Mouse (Mus musculus): ENCODE measurements around the gene Pgr.

Pgr gene

DNA sequence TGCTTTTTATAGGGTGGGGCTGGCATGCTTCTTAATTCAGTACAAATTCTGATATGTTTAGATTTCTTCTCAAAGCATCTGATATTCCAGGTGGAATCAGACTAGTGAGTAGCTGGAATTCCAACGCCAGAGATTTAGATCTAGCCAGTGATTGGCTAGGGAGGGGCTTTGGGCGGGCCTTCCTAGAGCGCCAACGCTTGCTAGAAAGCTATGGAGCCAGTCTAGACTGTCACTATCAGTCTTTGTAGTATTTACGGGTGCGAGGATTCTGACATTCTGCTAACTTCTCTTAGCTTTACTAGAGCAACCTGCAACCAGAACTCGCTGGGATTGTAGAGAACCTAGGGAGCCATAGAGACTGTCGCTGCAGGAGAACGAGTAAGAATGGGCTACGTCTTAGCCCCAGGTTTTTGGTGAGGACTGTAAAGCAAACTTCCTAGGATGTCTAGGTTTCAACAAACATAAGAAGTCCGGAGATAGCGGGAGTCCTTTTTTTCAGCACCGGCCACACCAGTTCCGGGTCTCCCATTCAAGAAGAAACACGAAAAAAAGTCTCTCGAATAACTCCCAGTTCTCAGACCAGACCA, at the start of gene Pgr:
TSS of gene Pgr (plus strand) at position 218 of the 587 bp plus-strand sequence.
- DNase-seq (ENCODE audit: extremely low read depth, insufficient read length, low spot score): no peak

DNA sequence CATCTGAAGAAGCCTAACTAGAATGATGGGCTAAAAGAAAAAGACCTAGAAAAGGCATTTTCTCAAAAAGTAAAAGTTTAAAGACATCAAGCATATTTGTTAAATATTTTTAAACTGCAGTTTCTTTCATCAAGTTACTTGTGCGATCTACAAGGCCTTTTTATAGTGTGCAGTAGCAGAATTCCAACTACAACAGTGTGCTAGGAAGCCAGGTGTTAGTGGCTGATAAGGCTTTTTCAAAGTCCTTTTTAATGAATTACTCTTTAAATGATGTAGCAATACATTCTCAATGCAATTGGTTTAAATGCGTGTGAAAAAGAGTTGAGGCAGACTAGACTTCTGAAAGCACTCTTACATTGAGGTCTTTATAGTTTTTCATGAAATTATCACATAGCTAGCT, 42.2 kb upstream of the Pgr start:
- no peak for DNase-seq (ENCODE audit: extremely low read depth, insufficient read length, low spot score)

DNA sequence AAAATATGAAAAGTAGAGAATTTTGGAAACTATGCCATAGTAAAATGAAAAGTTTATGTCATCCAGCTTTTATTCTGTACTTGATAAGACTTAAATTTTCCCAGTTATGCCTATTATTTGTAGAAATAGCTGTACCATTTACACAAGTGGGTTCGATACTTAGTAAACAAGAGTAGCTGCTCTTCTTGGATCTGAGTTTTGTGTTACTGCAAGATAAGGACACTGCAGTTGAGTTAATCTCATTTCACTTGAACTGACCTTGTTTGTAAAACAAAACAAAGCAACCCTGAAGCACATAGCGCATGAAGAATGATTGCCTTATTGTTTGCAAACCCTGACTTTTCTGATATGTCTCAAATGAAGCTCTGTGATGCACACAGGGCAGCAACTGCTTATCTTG, 31.1 kb upstream of the Pgr start:
- no peak for DNase-seq (ENCODE audit: extremely low read depth, insufficient read length, low spot score)

DNA sequence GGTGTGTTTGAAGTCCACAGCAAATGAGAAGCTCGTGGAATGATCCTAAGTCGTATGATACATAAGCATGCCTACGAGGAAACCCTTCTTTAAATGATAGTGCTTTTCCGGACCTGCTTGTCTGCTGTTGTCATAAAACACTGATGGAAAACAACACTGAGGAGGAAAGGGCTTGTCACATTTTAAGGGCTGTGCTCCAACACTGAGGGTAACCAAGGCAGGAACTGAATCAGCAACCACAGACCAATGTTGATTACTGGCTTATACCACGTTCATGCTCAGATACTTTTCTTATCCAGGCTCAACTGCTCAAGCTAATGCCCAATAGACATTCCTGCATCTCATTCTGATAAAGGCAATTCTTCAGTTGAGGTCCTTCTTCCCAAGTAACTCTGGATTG, 4.4 kb upstream of the Pgr start:
- no peak for DNase-seq (ENCODE audit: extremely low read depth, insufficient read length, low spot score)

DNA sequence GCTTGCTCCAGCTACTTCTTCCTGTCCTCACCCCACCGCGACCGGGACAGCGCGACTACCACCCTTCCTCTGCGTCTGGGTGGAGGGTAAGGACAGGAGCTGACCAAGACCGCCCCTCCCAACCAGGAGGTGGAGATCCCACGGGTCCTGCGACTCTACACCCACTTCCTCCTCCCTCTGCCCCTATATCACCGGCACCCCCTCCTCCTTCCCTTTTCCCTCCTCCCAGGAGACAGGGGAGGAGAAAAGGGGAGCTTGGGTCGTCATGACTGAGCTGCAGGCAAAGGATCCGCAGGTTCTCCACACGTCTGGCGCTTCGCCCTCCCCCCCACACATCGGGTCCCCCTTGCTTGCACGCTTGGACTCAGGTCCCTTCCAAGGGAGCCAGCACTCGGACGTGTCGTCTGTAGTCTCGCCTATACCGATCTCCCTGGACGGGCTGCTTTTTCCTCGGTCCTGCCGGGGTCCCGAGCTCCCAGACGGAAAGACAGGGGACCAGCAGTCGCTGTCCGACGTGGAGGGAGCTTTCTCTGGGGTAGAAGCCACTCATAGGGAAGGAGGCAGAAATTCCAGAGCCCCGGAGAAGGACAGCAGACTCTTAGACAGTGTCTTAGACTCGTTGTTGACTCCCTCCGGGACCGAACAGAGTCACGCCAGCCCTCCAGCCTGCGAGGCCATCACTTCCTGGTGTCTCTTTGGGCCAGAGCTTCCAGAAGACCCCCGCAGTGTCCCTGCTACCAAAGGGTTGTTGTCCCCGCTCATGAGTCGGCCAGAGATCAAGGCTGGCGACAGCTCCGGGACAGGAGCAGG, 775 bp downstream of the Pgr start:
- peak; percentile 6 for DNase-seq (ENCODE audit: extremely low read depth, insufficient read length, low spot score)

DNA sequence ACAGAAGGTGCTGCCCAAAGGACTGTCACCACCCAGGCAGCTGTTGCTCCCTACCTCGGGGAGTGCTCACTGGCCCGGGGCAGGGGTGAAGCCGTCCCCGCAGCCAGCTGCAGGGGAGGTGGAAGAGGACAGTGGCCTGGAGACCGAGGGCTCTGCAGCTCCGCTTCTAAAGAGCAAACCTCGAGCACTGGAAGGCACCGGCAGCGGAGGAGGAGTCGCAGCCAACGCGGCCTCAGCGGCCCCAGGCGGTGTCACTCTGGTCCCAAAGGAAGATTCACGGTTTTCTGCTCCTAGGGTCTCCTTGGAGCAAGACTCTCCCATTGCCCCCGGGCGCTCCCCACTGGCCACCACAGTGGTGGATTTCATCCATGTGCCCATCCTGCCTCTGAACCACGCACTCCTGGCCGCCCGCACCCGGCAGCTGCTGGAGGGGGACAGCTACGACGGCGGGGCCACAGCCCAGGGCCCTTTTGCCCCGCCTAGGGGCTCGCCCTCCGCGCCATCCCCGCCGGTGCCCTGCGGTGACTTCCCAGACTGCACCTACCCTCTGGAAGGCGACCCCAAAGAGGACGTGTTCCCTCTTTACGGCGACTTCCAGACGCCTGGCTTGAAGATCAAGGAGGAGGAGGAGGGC, 1.5 kb downstream of the Pgr start:
- DNase-seq (ENCODE audit: extremely low read depth, insufficient read length, low spot score): peak; percentile 7

DNA sequence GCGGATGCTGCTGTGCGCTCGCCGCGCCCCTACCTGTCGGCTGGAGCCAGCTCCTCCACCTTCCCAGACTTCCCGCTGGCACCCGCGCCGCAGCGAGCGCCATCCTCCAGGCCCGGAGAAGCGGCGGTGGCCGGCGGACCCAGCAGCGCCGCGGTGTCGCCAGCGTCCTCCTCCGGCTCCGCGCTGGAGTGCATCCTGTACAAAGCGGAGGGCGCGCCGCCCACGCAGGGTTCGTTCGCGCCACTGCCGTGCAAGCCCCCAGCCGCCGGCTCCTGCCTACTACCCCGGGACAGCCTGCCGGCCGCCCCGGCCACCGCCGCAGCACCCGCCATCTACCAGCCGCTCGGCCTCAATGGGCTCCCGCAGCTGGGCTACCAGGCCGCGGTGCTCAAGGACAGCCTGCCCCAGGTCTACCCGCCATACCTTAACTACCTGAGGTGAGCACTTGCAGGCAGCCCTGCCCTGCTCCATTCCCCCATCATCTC, 2.1 kb downstream of the Pgr start:
- peak; percentile 4 for DNase-seq (ENCODE audit: extremely low read depth, insufficient read length, low spot score)

DNA sequence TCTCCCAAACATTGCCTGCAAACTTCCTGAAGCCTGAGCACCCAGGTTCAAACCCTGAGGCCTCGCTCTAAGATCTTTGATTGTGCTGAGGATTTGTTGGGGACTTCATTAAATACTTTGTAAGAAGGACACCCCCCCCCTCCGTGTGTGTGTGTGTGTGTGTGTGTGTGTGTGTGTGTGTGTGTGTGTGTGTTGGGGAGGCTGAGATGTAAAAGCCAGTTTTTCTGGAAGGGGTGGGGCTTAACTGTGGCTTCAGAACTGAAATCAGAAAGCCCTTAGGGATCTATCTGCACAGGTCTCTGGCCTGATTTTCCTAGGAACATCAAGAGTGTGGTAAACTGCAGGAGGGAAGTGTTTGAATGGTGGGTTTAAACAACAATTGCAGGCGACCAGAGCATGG, 2.6 kb downstream of the Pgr start:
- no peak for DNase-seq (ENCODE audit: extremely low read depth, insufficient read length, low spot score)

DNA sequence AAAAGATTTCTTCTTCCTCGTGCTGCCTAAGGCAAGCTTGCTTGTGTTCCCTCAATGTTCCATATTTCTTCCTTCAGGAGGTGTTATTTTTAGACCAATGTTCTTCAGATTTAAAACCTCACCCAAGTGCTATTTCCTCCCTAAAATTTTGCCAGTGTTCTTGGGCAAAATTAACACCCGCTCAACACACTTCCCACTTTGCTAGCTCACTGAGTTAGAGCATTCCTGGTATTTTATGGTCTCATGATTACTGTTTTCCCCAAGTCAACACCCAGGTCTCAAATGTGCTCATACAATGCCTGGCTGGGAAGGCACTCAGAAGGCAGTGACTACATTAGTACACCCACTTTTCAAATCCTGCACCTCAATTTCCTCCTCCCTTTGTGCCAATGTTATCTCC, 27.9 kb downstream of the Pgr start:
- no peak for DNase-seq (ENCODE audit: extremely low read depth, insufficient read length, low spot score)

DNA sequence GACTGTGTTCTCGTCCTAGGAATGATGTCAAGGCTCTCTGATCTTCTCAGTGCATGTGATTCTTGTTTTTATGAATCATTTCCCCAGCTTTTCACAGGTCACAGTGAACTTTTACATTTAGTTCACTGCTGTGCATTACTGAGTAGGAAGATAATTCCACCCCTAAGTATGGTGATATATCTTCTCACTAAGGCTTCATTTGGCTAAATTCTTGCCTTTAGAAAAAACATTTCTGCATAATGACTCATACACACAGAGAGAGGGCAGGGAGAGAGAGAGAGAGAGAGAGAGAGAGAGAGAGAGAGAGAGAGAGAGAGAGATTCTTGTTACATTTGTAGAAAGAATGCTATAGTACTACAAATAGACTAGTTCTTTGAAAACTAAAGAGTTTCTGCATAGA, 38.1 kb downstream of the Pgr start:
- DNase-seq (ENCODE audit: extremely low read depth, insufficient read length, low spot score): no peak

DNA sequence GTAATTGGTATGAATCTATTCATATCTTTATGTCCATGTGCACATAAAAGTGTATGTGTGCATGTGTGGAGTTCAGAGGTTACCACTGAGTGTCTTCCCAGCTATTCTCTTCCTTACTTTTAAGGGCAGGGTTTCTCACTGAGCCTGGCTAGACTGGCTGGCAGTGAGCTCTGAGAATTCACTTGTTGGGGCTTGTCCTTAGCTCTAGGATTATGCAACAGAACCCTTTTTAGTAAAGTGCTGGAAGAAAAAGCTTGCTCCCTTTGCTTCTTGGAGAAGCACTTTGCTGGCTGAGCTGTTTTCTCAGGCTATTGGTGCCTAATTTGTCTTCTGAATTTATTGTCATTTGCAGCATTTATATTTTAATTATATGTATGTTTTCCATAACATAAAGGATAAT, 53.7 kb downstream of the Pgr start:
- DNase-seq (ENCODE audit: extremely low read depth, insufficient read length, low spot score): no peak

DNA sequence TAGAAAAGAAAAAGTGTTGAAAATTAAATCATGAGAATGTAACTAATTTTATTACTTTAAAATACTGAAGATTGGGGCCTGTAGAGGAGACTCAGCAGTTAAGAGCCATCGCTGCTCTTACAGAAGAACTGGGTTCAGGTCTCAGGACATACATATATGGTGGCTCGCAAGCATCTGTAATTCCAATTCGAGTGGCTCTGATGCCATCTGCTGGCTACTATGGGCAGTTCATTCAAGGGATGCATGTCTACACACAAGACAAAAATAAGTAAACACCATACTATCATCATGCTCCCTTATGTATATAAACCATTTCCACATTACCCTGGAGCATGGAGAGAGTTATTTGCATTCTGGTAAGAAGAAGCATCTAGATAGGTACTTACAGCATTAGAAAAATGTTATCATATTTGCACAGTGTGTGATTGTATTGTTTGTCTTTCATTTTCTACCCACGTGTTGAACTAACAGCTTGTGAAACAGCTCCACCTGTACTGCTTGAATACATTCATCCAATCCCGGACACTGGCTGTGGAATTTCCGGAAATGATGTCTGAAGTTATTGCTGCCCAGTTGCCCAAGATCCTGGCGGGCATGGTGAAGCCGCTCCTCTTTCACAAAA, 65.0 kb downstream of the Pgr start:
- DNase-seq (ENCODE audit: extremely low read depth, insufficient read length, low spot score): peak; percentile 1

DNA sequence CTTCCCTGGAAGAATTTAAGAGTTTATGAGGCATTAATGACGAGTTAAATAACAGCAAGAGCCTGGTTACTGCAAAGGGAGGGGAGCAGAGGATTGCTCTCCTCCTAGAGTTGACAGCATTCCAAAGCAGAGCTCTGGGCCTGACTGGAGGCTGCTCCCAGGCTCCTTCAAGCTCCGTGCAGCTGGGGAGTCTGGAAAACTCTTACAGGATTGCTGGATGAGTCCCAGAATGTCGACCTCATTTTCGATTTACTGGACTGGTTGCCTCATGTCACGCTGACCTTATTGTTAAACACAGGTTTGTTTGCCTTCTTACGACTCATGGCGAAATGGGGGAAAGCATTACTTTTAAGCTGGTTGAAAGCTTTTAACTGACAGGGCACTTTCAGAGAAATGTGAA, 70.6 kb downstream of the Pgr start:
- DNase-seq (ENCODE audit: extremely low read depth, insufficient read length, low spot score): no peak

DNA sequence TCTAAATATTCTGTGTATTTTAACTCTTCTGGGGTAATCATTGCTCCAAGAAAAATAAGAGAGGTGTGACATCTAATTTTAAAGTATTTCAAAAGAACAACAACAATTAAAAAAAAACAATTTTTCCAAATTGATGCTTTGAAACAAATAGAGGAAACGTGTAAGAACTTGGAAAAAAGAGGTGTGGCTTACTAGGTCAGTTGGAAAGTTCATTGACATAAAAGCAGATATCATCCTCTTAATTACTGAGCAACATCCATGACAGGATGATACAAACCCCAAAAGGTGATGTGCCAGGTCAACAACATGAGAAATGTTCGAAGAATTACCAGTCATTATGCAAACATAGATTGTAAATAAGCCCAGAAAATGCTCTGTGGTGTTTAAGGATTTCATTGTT, 71.9 kb downstream of the Pgr start, which contains the start of gene Gm16485:
TSS of gene Gm16485 (plus strand) at position 301 of the 400 bp plus-strand sequence.
- DNase-seq (ENCODE audit: extremely low read depth, insufficient read length, low spot score): no peak

DNA sequence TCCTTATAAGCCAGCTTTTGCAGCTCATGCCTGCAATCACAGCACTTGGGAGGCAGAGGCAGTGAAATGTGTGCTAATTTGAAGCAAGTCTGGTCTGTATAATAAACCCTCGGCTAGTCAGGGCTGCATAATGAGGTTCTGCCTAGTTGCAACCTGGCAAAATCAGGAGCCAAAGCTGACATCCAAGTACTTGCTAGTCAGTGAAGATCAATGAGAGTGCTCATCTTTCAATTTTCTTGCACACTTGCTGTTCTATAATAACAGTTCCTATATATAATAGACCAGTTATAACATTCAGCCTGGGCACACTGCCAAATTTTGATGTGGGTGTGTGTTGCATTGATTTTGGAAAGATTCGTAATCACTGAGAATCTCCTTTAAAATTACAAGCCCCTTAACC, 78.1 kb downstream of the Pgr start:
- no peak for DNase-seq (ENCODE audit: extremely low read depth, insufficient read length, low spot score)

DNA sequence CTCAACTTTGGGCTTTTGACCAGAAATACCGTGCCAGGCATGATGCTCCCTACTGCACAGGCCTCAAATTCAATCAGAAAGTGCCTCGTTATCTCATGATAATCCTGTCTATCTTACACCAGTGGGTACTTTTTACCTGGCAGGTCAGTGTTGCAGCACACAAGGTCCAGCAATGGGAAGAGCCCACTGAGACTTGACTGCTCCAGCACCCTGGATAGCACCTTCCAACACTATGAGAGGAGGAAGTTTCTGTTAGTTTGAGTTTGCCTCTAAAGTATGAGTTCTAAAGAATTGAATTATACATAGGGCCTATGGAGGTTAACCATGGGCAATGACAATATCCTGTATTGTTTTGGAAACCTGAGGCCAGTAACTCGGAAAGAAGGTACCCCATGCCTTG, 82.7 kb downstream of the Pgr start:
- no peak for DNase-seq (ENCODE audit: extremely low read depth, insufficient read length, low spot score)

DNA sequence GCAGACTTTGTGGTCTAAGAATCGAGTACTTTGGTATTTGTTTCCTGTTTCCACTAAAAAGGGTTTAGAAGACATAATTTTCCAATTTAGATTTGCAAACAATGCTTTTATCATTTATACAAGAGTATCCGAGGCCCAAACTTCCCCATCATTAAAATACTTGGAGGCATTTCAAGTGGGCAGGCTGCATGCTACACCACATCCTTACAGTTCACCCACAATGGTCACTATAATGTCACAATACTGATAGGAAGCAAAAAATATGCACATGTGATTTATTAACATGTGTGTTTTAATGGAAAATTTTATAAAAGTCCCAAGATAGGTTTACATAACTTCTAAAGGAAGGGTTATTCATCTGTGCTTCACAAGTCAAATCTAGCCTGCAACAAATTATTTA, 96.9 kb downstream of the Pgr start:
- DNase-seq (ENCODE audit: extremely low read depth, insufficient read length, low spot score): no peak

DNA sequence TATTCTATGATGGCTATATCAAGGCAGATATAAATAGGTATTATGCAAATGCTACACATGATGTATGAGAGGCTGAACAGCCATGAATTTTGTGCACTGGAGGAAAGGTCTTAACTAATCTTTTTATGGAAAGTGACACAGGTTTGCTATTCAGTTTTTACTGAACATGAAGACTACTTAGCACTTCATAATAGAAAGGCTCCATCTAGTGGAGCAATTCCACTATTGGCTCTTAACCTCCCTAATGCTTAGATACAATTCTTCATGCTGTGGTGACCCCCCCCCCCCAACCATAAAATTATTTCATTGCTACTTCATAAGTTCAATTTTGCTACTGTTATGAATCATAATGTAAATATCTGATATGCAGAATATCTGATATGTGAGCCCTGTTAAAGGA, 101.5 kb downstream of the Pgr start:
- no peak for DNase-seq (ENCODE audit: extremely low read depth, insufficient read length, low spot score)

DNA sequence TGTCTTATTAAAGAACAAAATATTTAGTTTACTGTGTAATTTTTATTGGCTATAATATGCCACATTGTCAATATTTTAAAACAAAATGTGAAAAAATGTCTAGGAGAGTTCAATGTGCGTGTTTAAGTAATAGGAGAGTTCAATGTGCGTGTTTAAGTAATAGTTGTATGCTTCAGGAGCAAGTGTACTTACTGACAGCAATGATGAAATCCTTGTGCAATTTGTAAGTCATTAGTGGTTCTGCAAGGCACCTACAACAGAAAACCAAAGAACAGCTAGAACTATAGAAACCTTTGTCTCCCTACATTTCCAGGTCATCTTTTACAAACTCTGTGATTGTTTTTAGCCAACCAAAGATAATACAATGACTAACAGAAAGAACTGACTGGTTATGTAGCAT, 115.5 kb downstream of the Pgr start:
- DNase-seq (ENCODE audit: extremely low read depth, insufficient read length, low spot score): no peak

All from 3134 (cell line).